Mouse (Mus musculus) cortical plate, adult 2 months (tissue): ENCODE measurements around the gene Rrnad1.

Source experiments
- CTCF ChIP-seq: fragments of 200-500 bp; IDR thresholded peaks from 2 replicates; pipeline ENCODE4 v1.5.1; 2011; ENCODE audit warnings: mild to moderate bottlenecking, control low read depth, low read length; ENCODE audit not compliant: insufficient read depth; ENCODE audit errors: extremely low read depth
- POLR2A ChIP-seq: fragments of 200-500 bp; IDR thresholded peaks from 2 replicates; pipeline ENCODE4 v1.6.1; 2011; ENCODE audit warnings: mild to moderate bottlenecking, low read length, control low read depth; ENCODE audit not compliant: insufficient read depth; ENCODE audit errors: extremely low read depth

DNA sequence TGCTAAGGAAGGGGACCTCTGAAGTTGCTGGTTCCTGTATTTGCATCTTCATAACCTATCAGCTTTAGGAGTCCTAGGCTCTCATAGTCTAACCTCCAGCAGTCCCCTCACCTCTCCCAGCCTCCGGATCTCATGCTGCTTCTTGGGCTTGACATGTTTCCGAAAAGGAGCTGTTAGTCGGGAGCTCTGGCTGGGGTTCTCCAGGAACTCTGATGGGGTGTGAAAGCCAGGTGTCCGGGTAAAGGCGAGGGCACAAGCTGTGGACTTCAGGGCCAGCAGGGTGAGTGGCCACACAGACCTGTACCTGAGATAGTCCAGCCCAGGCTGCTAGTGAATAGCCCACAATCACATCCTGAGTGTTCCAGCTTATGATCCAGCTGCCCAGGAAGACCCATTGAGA is 3.1 kb downstream of the Rrnad1 start:
- no peak for TF ChIP-seq POLR2A
- no peak for TF ChIP-seq CTCF
